Mouse (Mus musculus) thymus, postnatal 10 days (tissue): ENCODE results near the gene Anks1.

Source experiments
- DNase-seq, 2 experiments: peaks; one replicate each; pipeline ENCODE4 v3.0.0; 2021; ENCODE audit warnings: low spot score in 2 of 2

The Anks1 gene

GRCm38 (mm10) chr17:27908888-27909621, at the start of gene Anks1:
Gene Anks1 (plus strand): TSS chr17:27909306.
- DNase-seq: peak; percentile 84 to 94

GRCm38 (mm10) chr17:27865461-27865860, 43.6 kb upstream of the Anks1 start:
- DNase-seq: no peak

GRCm38 (mm10) chr17:27866737-27867136, 42.4 kb upstream of the Anks1 start:
- no peak for DNase-seq

- DNase-seq: no peak
These were observed 37.3 kb upstream of the Anks1 start for GRCm38 (mm10) chr17:27871851-27872250.

GRCm38 (mm10) chr17:27873583-27873982, 35.5 kb upstream of the Anks1 start:
- no peak for DNase-seq

GRCm38 (mm10) chr17:27874510-27874909, 34.6 kb upstream of the Anks1 start:
- DNase-seq: no peak

- DNase-seq: no peak
These were observed 27.6 kb upstream of the Anks1 start for GRCm38 (mm10) chr17:27881518-27881917.

- no peak for DNase-seq
These were observed 26.0 kb upstream of the Anks1 start for GRCm38 (mm10) chr17:27883129-27883528.

- no peak for DNase-seq
These were observed 25.1 kb upstream of the Anks1 start for GRCm38 (mm10) chr17:27883994-27884393.

- no peak for DNase-seq
These were observed 22.5 kb upstream of the Anks1 start for GRCm38 (mm10) chr17:27886499-27887210.

- DNase-seq: peak; percentile 81 to 87
These were observed 1.4 kb upstream of the Anks1 start for GRCm38 (mm10) chr17:27907512-27908205.

GRCm38 (mm10) chr17:27908206-27908887, 759 bp upstream of the Anks1 start:
- DNase-seq: peak; percentile 18 to 42

- DNase-seq: peak; percentile 77
These were observed 755 bp downstream of the Anks1 start, which contains the start of gene Taf11 for GRCm38 (mm10) chr17:27909622-27910500. Gene Taf11 (minus strand): TSS chr17:27909844.

- no peak for DNase-seq
These were observed 2.3 kb downstream of the Anks1 start for GRCm38 (mm10) chr17:27911371-27911770.

GRCm38 (mm10) chr17:27914742-27915141, 5.6 kb downstream of the Anks1 start:
- DNase-seq: no peak

GRCm38 (mm10) chr17:27916366-27916765, 7.3 kb downstream of the Anks1 start:
- DNase-seq: no peak

- DNase-seq: no peak
These were observed 11.6 kb downstream of the Anks1 start for GRCm38 (mm10) chr17:27920676-27921075.

- DNase-seq: no peak
These were observed 13.1 kb downstream of the Anks1 start for GRCm38 (mm10) chr17:27922174-27922712.

GRCm38 (mm10) chr17:27925054-27925453, 15.9 kb downstream of the Anks1 start:
- no peak for DNase-seq

- DNase-seq: no peak
These were observed 16.4 kb downstream of the Anks1 start for GRCm38 (mm10) chr17:27925504-27925903.

- no peak for DNase-seq
These were observed 21.2 kb downstream of the Anks1 start for GRCm38 (mm10) chr17:27930291-27930690.
